Mouse (Mus musculus): Measurements from ENCODE around the gene Abhd17a.

DNA sequence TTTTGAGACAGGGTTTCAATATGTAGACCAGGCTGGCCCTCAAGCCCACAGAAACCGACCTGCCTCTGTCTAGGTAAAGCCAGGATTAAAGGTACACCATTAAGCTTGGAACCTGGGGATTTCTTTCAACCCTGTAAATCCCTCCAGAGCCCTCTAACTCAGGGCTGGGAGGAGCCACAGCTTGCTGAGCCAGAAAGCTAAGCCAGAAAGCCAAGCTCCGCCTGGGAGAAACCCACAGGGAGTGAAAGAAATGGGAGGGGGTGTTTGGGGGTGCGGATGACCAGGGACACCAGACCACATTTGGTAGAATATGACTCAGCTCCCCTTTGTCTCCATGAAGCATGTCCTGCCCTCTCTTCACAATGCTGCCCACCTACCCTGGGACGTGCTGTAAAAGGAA is 6.2 kb upstream of the Abhd17a start:
- no peak for TF ChIP-seq POLR2A (IDR thresholded peaks at IDR 0.05; ENCODE audit: low read depth, low read length)
- TF ChIP-seq CTCF (IDR thresholded peaks at IDR 0.05; ENCODE audit: borderline replicate concordance, insufficient read depth, low read length) = no peak
